Mouse (Mus musculus): ENCODE data around the gene Cacnb1. TPM values are rescaled to one million over a fixed set of nuclear protein-coding genes. Genes with fewer than 3 reads are reported as not detected.

Gene Cacnb1
- polyA plus RNA-seq, 1 experiment = 8.9 TPM

- H3K4me3 ChIP-seq (ENCODE audit: extremely low read depth, insufficient read depth, insufficient read length) = no peak overlapping the region
- no peak for TF ChIP-seq POLR2A (IDR thresholded peaks at IDR 0.05; ENCODE audit: low read depth, low read length)
- no peak for TF ChIP-seq CTCF (IDR thresholded peaks at IDR 0.05; ENCODE audit: extremely low read depth, insufficient read depth, insufficient read length, insufficient replicate concordance)
- no peak overlapping the region for H3K27ac ChIP-seq (ENCODE audit: insufficient read depth, low read length)
- no peaks in the 10 kb centered on the region for H3K27me3 ChIP-seq (ENCODE audit: control insufficient read depth, insufficient read depth, low read length)
- no peaks in the 10 kb centered on the region for H3K36me3 ChIP-seq (ENCODE audit: control insufficient read depth, insufficient read depth, low read length)
- WGBS = 92% methylated on average over 13 of the region's 13 CpGs
- no peak for DNase-seq (ENCODE audit: low read depth in 1 of 2, low spot score in 2 of 2)
- H3K4me1 ChIP-seq (ENCODE audit: control insufficient read depth, insufficient read depth, insufficient read length) = peaks cover 25% of the 10 kb centered on the region
These were observed 17.8 kb downstream of the Cacnb1 start for GRCm38 (mm10) chr11:98005076-98005475.

- Histone ChIP-seq H3K4me3 (ENCODE audit: extremely low read depth, insufficient read depth, insufficient read length) (no peak overlapping the region), H3K36me3 (ENCODE audit: control insufficient read depth, insufficient read depth, low read length) (no peaks in the 10 kb centered on the region), H3K27me3 (ENCODE audit: control insufficient read depth, insufficient read depth, low read length) (no peaks in the 10 kb centered on the region), H3K4me1 (ENCODE audit: control insufficient read depth, insufficient read depth, insufficient read length) (peaks cover 30% of the 10 kb centered on the region), H3K27ac (ENCODE audit: insufficient read depth, low read length) (no peak overlapping the region)
- no peak for TF ChIP-seq CTCF (IDR thresholded peaks at IDR 0.05; ENCODE audit: extremely low read depth, insufficient read depth, insufficient read length, insufficient replicate concordance)
- TF ChIP-seq POLR2A (IDR thresholded peaks at IDR 0.05; ENCODE audit: low read depth, low read length) = no peak
- DNase-seq (ENCODE audit: low read depth in 1 of 2, low spot score in 2 of 2) = no peak
- WGBS = 74% methylated on average over 8 of the region's 8 CpGs
These were observed 18.7 kb downstream of the Cacnb1 start for GRCm38 (mm10) chr11:98004161-98004560.

GRCm38 (mm10) chr11:98003171-98003671 is 19.6 kb downstream of the Cacnb1 start:
- Histone ChIP-seq H3K4me1 (ENCODE audit: control insufficient read depth, insufficient read depth, insufficient read length) (peaks cover 36% of the 10 kb centered on the region), H3K27me3 (ENCODE audit: control insufficient read depth, insufficient read depth, low read length) (no peaks in the 10 kb centered on the region)
- no peak for DNase-seq (ENCODE audit: low read depth in 1 of 2, low spot score in 2 of 2)

GRCm38 (mm10) chr11:98002627-98003026 is 20.2 kb downstream of the Cacnb1 start:
- TF ChIP-seq POLR2A (IDR thresholded peaks at IDR 0.05; ENCODE audit: low read depth, low read length) (no peak), CTCF (IDR thresholded peaks at IDR 0.05; ENCODE audit: extremely low read depth, insufficient read depth, insufficient read length, insufficient replicate concordance) (peak; percentile 95)

More at GRCm38 (mm10) chr11:98003171-98003671, 19.6 kb downstream of the Cacnb1 start:
- TF ChIP-seq CTCF (IDR thresholded peaks at IDR 0.05; ENCODE audit: extremely low read depth, insufficient read depth, insufficient read length, insufficient replicate concordance) (no peak), POLR2A (IDR thresholded peaks at IDR 0.05; ENCODE audit: low read depth, low read length) (no peak)
- Histone ChIP-seq H3K27ac (ENCODE audit: insufficient read depth, low read length) (peak overlapping the region; percentile 33; the same call in 1 of the 2 replicates), H3K36me3 (ENCODE audit: control insufficient read depth, insufficient read depth, low read length) (no peaks in the 10 kb centered on the region), H3K4me3 (ENCODE audit: extremely low read depth, insufficient read depth, insufficient read length) (no peak overlapping the region; the same call in 1 of the 2 replicates)
- 68% methylated on average over 17 of the region's 17 CpGs for WGBS

GRCm38 (mm10) chr11:98001986-98002385 is 20.8 kb downstream of the Cacnb1 start:
- H3K27me3 ChIP-seq (ENCODE audit: control insufficient read depth, insufficient read depth, low read length) = no peaks in the 10 kb centered on the region
- no peak for DNase-seq (ENCODE audit: low read depth in 1 of 2, low spot score in 2 of 2)
- H3K36me3 ChIP-seq (ENCODE audit: control insufficient read depth, insufficient read depth, low read length) = no peaks in the 10 kb centered on the region
- H3K27ac ChIP-seq (ENCODE audit: insufficient read depth, low read length) = peak overlapping the region; percentile 89
- TF ChIP-seq CTCF (IDR thresholded peaks at IDR 0.05; ENCODE audit: extremely low read depth, insufficient read depth, insufficient read length, insufficient replicate concordance) (no peak), POLR2A (IDR thresholded peaks at IDR 0.05; ENCODE audit: low read depth, low read length) (no peak)
- peaks cover 47% of the 10 kb centered on the region for H3K4me1 ChIP-seq (ENCODE audit: control insufficient read depth, insufficient read depth, insufficient read length)
- 38% methylated on average over 6 of the region's 6 CpGs for WGBS
- H3K4me3 ChIP-seq (ENCODE audit: extremely low read depth, insufficient read depth, insufficient read length) = no peak overlapping the region; the same call in 1 of the 2 replicates

More at GRCm38 (mm10) chr11:98002627-98003026, 20.2 kb downstream of the Cacnb1 start:
- 44% methylated on average over 12 of the region's 12 CpGs for WGBS
- peak overlapping the region; percentile 33; the same call in 1 of the 2 replicates for H3K27ac ChIP-seq (ENCODE audit: insufficient read depth, low read length)
- H3K27me3 ChIP-seq (ENCODE audit: control insufficient read depth, insufficient read depth, low read length) = no peaks in the 10 kb centered on the region
- H3K36me3 ChIP-seq (ENCODE audit: control insufficient read depth, insufficient read depth, low read length) = no peaks in the 10 kb centered on the region
- H3K4me3 ChIP-seq (ENCODE audit: extremely low read depth, insufficient read depth, insufficient read length) = peak overlapping the region; percentile 13; the same call in 1 of the 2 replicates
- peak; percentile 75 to 86 for DNase-seq (ENCODE audit: low read depth in 1 of 2, low spot score in 2 of 2)
- H3K4me1 ChIP-seq (ENCODE audit: control insufficient read depth, insufficient read depth, insufficient read length) = peaks cover 42% of the 10 kb centered on the region

GRCm38 (mm10) chr11:98001351-98001824 is 21.4 kb downstream of the Cacnb1 start:
- TF ChIP-seq CTCF (IDR thresholded peaks at IDR 0.05; ENCODE audit: extremely low read depth, insufficient read depth, insufficient read length, insufficient replicate concordance) = no peak
- no peak for TF ChIP-seq POLR2A (IDR thresholded peaks at IDR 0.05; ENCODE audit: low read depth, low read length)

More at GRCm38 (mm10) chr11:98001351-98001824, 21.4 kb downstream of the Cacnb1 start:
- Histone ChIP-seq H3K27me3 (ENCODE audit: control insufficient read depth, insufficient read depth, low read length) (no peaks in the 10 kb centered on the region), H3K4me3 (ENCODE audit: extremely low read depth, insufficient read depth, insufficient read length) (no peak overlapping the region), H3K36me3 (ENCODE audit: control insufficient read depth, insufficient read depth, low read length) (no peaks in the 10 kb centered on the region), H3K4me1 (ENCODE audit: control insufficient read depth, insufficient read depth, insufficient read length) (peaks cover 50% of the 10 kb centered on the region), H3K27ac (ENCODE audit: insufficient read depth, low read length) (peak overlapping the region; percentile 89)
- DNase-seq (ENCODE audit: low read depth in 1 of 2, low spot score in 2 of 2) = peak in 1 of 2 experiments; percentile 56
- WGBS = 16% methylated on average over 11 of the region's 11 CpGs

Data from spleen, adult 2 months (tissue).